Mouse (Mus musculus): ENCODE results near the gene Dis3l2.

DNA sequence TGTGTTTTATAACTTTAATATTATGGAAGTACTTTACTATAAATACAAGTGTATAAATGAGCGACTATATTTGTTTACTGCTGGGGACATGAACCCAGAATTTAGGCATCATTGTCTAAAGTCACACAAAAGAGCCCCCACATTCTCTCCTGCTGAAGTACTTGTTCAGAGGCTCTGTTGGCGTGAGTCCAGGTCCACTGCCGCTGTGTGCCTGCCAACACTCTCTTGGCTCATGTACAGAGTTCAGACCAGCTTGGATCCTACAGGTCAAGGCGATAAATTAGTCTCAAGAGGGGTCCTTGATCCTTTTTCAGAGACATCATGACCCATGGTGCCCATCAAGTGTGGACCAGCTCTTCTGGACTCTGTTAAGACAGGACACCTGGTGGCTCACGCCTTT is 46.5 kb upstream of the Dis3l2 start:
- TF ChIP-seq POLR2A (IDR thresholded peaks at IDR 0.05; ENCODE audit: borderline replicate concordance, control insufficient read depth, low read depth, low read length) (no peak), CTCF (IDR thresholded peaks at IDR 0.05; ENCODE audit: control insufficient read depth, insufficient read depth, low read length) (no peak)

Data from bone marrow, adult 2 months (tissue).